Mouse (Mus musculus) lung, adult 2 months (tissue): ENCODE measurements around the gene Epop.

ENCODE experiments used
- CTCF ChIP-seq: fragments of 200-500 bp; IDR thresholded peaks from 2 replicates; pipeline ENCODE4 v1.5.1; 2011; ENCODE audit warnings: mild to moderate bottlenecking, low read length, control low read depth; ENCODE audit not compliant: insufficient read depth
- POLR2A ChIP-seq: fragments of 200-500 bp; IDR thresholded peaks from 2 replicates; pipeline ENCODE4 v1.6.1; 2011; ENCODE audit warnings: low read depth, mild to moderate bottlenecking, control low read depth, low read length, borderline replicate concordance; ENCODE audit errors: extremely low read depth

GRCm38 (mm10) chr11:97677842-97678241, 48.3 kb upstream of the Epop start:
- TF ChIP-seq CTCF (no peak), POLR2A (peak; percentile 14; the same call in 1 of the 2 replicates)
